Mouse (Mus musculus) megakaryocyte-erythroid progenitor cell, adult 5-6 weeks (primary cell): Measurements from ENCODE around the gene Abhd16a. TPM values are rescaled to one million over a fixed set of nuclear protein-coding genes. Genes with fewer than 3 reads are reported as not detected.
"Not testable (repeated sequence)": the region's sequence is repeated elsewhere in the genome, so short reads cannot be mapped to it uniquely, and the experiment has no call there.

Source experiments
- ATAC-seq: replicated peaks from 2 replicates; pipeline ENCODE4 v1.8.0; 2016; ENCODE audit warnings: mild to moderate bottlenecking, inconsistent platforms; ENCODE audit not compliant: severe bottlenecking, poor library complexity, low FRiP score, low TSS enrichment
- total RNA-seq, 2 experiments: library from RNA; stranded (forward) in 1 of 2; stranded (reverse) in 1 of 2; fragments of 200-1000, 215-1000 nt in 1 of 2; fragments of >200 nt in 1 of 2; fragmentation: Nextera tagmentation in 1 of 2; gene quantifications; 2 replicates each; pipeline ENCODE4 v1.2.3; 2014 to 2017

The Abhd16a gene
- total RNA-seq, 2 experiments from 2014 or later = 46.7 to 76.7 TPM

- ATAC-seq = no peak
These were observed 17.5 kb downstream of the Abhd16a start for GRCm38 (mm10) chr17:35106522-35106921.

- ATAC-seq = no peak
These were observed 19.0 kb downstream of the Abhd16a start, which contains the start of gene Ly6g5c for GRCm38 (mm10) chr17:35108097-35108496. Ly6g5c (plus strand) TSS chr17:35108279.

GRCm38 (mm10) chr17:35111774-35112173 is 22.7 kb downstream of the Abhd16a start:
- no peak for ATAC-seq

- peak; percentile 58; the same call in 1 of the 2 replicates for ATAC-seq
These were observed 26.3 kb downstream of the Abhd16a start, which contains the start of gene Ly6g5b for GRCm38 (mm10) chr17:35115046-35116019. Ly6g5b (minus strand) TSS chr17:35115428.

- ATAC-seq = no peak; the same call in 1 of the 2 replicates
These were observed 31.7 kb downstream of the Abhd16a start for GRCm38 (mm10) chr17:35120745-35121142.

- peak; percentile 89 for ATAC-seq
These were observed 32.2 kb downstream of the Abhd16a start, which contains the start of gene Gpank1 for GRCm38 (mm10) chr17:35121143-35121799. Gpank1 (plus strand) TSS chr17:35121455.

- ATAC-seq = peak; percentile 13
These were observed 32.8 kb downstream of the Abhd16a start, which contains the start of gene Csnk2b for GRCm38 (mm10) chr17:35121871-35122303. Csnk2b (minus strand) TSS chr17:35122053.

GRCm38 (mm10) chr17:35123287-35123686 is 34.2 kb downstream of the Abhd16a start:
- ATAC-seq = not testable (repeated sequence)

- ATAC-seq = not testable (repeated sequence)
These were observed 35.3 kb downstream of the Abhd16a start for GRCm38 (mm10) chr17:35124261-35124896.

- no peak for ATAC-seq
These were observed 36.0 kb downstream of the Abhd16a start for GRCm38 (mm10) chr17:35125081-35125480.

- no peak for ATAC-seq
These were observed 36.5 kb downstream of the Abhd16a start for GRCm38 (mm10) chr17:35125578-35125977.

GRCm38 (mm10) chr17:35126206-35126611 is 37.1 kb downstream of the Abhd16a start, which contains the start of gene D17H6S53E:
D17H6S53E (plus strand) TSS chr17:35126373.
- peak; percentile 43 for ATAC-seq

- ATAC-seq = no peak
These were observed 38.0 kb downstream of the Abhd16a start for GRCm38 (mm10) chr17:35127017-35127416.

- no peak for ATAC-seq
These were observed 39.9 kb downstream of the Abhd16a start for GRCm38 (mm10) chr17:35128996-35129395.

- no peak for ATAC-seq
These were observed 42.0 kb downstream of the Abhd16a start for GRCm38 (mm10) chr17:35131038-35131437.

GRCm38 (mm10) chr17:35131500-35132173 is 42.6 kb downstream of the Abhd16a start, which contains the start of gene Apom:
Apom (minus strand) TSS chr17:35132050.
- ATAC-seq = no peak

GRCm38 (mm10) chr17:35132174-35132560 is 43.1 kb downstream of the Abhd16a start:
- ATAC-seq = no peak

GRCm38 (mm10) chr17:35133517-35133916 is 44.5 kb downstream of the Abhd16a start:
- no peak for ATAC-seq
